Mouse (Mus musculus) retina, adult 2 months (tissue): Measurements from ENCODE around the gene Olfr23.
"Not testable (repeated sequence)": the region's sequence is repeated elsewhere in the genome, so short reads cannot be mapped to it uniquely, and the experiment has no call there.

ENCODE experiments used
- DNase-seq: peaks from one replicate; pipeline ENCODE4 v3.0.0-alpha.2; 2012; ENCODE audit warnings: low read depth, low spot score

The Olfr23 gene

DNA sequence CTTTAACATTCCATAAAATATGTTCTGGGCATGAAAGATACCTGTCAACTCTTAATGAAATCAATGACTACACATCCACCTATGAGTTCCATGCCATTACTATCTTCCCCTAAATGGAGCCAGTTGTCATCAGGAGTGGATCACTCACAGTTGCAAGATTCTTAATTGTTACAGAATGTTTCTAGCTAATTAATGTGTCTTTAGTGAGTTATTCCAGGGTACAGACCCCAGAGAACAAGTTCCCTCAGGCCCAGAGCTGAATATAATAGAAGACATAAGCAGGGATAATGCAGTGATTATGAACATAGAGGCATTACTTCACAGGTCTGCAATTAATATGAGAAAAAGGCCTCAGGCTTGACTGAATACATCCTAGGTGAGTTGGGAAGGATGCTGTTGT is at the start of gene Olfr23:
TSS of gene Olfr23 (plus strand) at position 301 of the 400 bp plus-strand sequence.
- DNase-seq = no peak

GRCm38 (mm10) chr11:73890671-73891070 is 45.8 kb upstream of the Olfr23 start, which contains the start of gene Olfr394:
Gene Olfr394, minus strand, starts transcription at chr11:73890771.
- no peak for DNase-seq

- DNase-seq = not testable (repeated sequence)
These were observed 27.3 kb upstream of the Olfr23 start, which contains the start of gene Olfr395 for GRCm38 (mm10) chr11:73909199-73909598. Gene Olfr395, minus strand, starts transcription at chr11:73909299.

- no peak for DNase-seq
These were observed 24.0 kb downstream of the Olfr23 start, which contains the start of gene Olfr397 for GRCm38 (mm10) chr11:73960517-73960916. Gene Olfr397, plus strand, starts transcription at chr11:73960817.

DNA sequence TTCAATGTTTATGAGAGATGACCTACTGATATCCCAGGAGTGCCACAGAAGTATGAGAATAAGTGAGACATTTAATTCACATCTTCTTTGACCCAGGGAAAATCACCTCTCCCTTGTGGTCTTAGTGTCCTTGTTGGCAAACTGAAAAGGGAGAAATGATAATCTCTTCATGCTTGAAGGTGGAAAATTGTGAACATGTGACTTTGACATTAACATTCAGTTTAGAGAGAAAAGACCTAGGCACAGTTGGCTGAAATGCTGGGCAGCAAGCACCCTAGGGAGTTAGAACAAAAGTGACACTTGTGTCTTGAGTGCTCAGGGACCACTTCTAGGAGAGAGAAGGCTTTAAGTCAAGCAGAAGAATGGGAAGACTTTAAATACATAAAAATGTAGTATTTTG is 53.8 kb downstream of the Olfr23 start, which contains the start of gene Olfr398:
TSS of gene Olfr398 (minus strand) at position 101 of the 400 bp plus-strand sequence.
- DNase-seq = no peak
